Mouse (Mus musculus) midbrain, embryonic 15.5 days (tissue): ENCODE measurements at regions not wholly inside any gene's neighbourhood (a gene's known extent, or its start where the extent isn't known, plus 50 kb on each side); places are given as distances from the start of the nearest gene placed in this dataset.

Experiments
- ATAC-seq: fragments of 200-750 bp; cut with Nextera tagmentation; replicated peaks from 2 replicates; pipeline ENCODE4 v1.8.0; 2017; ENCODE audit warnings: moderate TSS enrichment
- H3K27ac ChIP-seq: fragments of 300-500 bp; sonication (generic); 2 replicates; pipeline ENCODE4 v1.5.1; 2015; ENCODE audit warnings: mild to moderate bottlenecking, inconsistent platforms
- H3K27me3 ChIP-seq: fragments of 300-500 bp; sonication (generic); replicated peaks from 2 replicates; pipeline ENCODE4 v1.6.1; 2015; ENCODE audit warnings: inconsistent platforms
- H3K36me3 ChIP-seq: fragments of 300-500 bp; sonication (generic); replicated peaks from 2 replicates; pipeline ENCODE4 v1.6.1; 2015; ENCODE audit warnings: inconsistent platforms
- H3K4me1 ChIP-seq: fragments of 300-500 bp; sonication (generic); 2 replicates; pipeline ENCODE4 v1.6.1; 2015; ENCODE audit warnings: inconsistent platforms
- H3K4me2 ChIP-seq: fragments of 300-500 bp; sonication (generic); 2 replicates; pipeline ENCODE4 v1.6.1; 2015; ENCODE audit warnings: inconsistent platforms, mild to moderate bottlenecking, moderate library complexity
- H3K4me3 ChIP-seq: fragments of 300-500 bp; sonication (generic); 2 replicates; pipeline ENCODE4 v1.5.1; 2015; ENCODE audit warnings: mild to moderate bottlenecking, inconsistent platforms
- H3K9ac ChIP-seq: fragments of 300-500 bp; sonication (generic); 2 replicates; pipeline ENCODE4 v1.6.1; 2015; ENCODE audit warnings: mild to moderate bottlenecking, inconsistent platforms
- H3K9me3 ChIP-seq: fragments of 300-500 bp; sonication (generic); 2 replicates; pipeline ENCODE4 v1.6.1; 2016; ENCODE audit warnings: inconsistent platforms
- WGBS: fragments of 180-500 bp; shearing (Covaris S2); methylation state at CpG from one replicate; pipeline ENCODE4 v1.1.7; 2015; ENCODE audit warnings: mixed read lengths; 5-methylcytosine and 5-hydroxymethylcytosine counted together

- ATAC-seq = no peak
- H3K4me3 ChIP-seq = no peak overlapping the region
- H3K4me2 ChIP-seq = no peak overlapping the region
- no peak overlapping the region for H3K9ac ChIP-seq
- H3K36me3 ChIP-seq = no peaks in the 10 kb centered on the region
- 89% methylated on average over 2 of the region's 2 CpGs for WGBS
- H3K9me3 ChIP-seq = no peaks in the 10 kb centered on the region
- H3K4me1 ChIP-seq = no peaks in the 10 kb centered on the region
- H3K27me3 ChIP-seq = no peaks in the 10 kb centered on the region
- no peak overlapping the region for H3K27ac ChIP-seq
These were observed 387.5 kb upstream of the Xrcc4 start for GRCm38 (mm10) chr13:90476880-90477279.

GRCm38 (mm10) chr13:90474507-90474906 lies 385.1 kb upstream of the Xrcc4 start:
- Histone ChIP-seq H3K36me3 (no peaks in the 10 kb centered on the region), H3K27me3 (no peaks in the 10 kb centered on the region), H3K4me1 (no peaks in the 10 kb centered on the region), H3K9me3 (no peaks in the 10 kb centered on the region), H3K27ac (no peak overlapping the region), H3K4me2 (no peak overlapping the region), H3K9ac (no peak overlapping the region), H3K4me3 (no peak overlapping the region)
- no peak for ATAC-seq
- 84% methylated on average over 6 of the region's 6 CpGs for WGBS

- Histone ChIP-seq H3K9me3 (no peaks in the 10 kb centered on the region), H3K27me3 (no peaks in the 10 kb centered on the region), H3K27ac (no peak overlapping the region), H3K9ac (no peak overlapping the region), H3K4me1 (no peaks in the 10 kb centered on the region), H3K4me2 (no peak overlapping the region), H3K36me3 (no peaks in the 10 kb centered on the region), H3K4me3 (no peak overlapping the region)
- ATAC-seq = no peak
These were observed 384.6 kb upstream of the Xrcc4 start for GRCm38 (mm10) chr13:90474053-90474452.

GRCm38 (mm10) chr13:90473041-90473825 lies 383.8 kb upstream of the Xrcc4 start:
- Histone ChIP-seq H3K36me3 (no peaks in the 10 kb centered on the region), H3K9ac (no peak overlapping the region), H3K4me3 (no peak overlapping the region), H3K27me3 (no peaks in the 10 kb centered on the region), H3K4me2 (no peak overlapping the region), H3K9me3 (no peaks in the 10 kb centered on the region), H3K27ac (no peak overlapping the region), H3K4me1 (no peaks in the 10 kb centered on the region)
- no peak for ATAC-seq
- WGBS = 83% methylated on average over 8 of the region's 8 CpGs

GRCm38 (mm10) chr13:90466096-90466495 lies 376.7 kb upstream of the Xrcc4 start:
- ATAC-seq = no peak
- Histone ChIP-seq H3K4me2 (no peak overlapping the region), H3K9me3 (no peaks in the 10 kb centered on the region), H3K4me3 (no peak overlapping the region), H3K27ac (no peak overlapping the region), H3K4me1 (no peaks in the 10 kb centered on the region), H3K9ac (no peak overlapping the region), H3K27me3 (no peaks in the 10 kb centered on the region), H3K36me3 (no peaks in the 10 kb centered on the region)
- WGBS = 82% methylated on average over 5 of the region's 5 CpGs

- Histone ChIP-seq H3K4me3 (no peak overlapping the region), H3K36me3 (no peaks in the 10 kb centered on the region), H3K9me3 (no peaks in the 10 kb centered on the region), H3K4me2 (no peak overlapping the region), H3K4me1 (no peaks in the 10 kb centered on the region), H3K27me3 (no peaks in the 10 kb centered on the region), H3K9ac (no peak overlapping the region), H3K27ac (no peak overlapping the region)
- ATAC-seq = no peak
- 87% methylated on average over 2 of the region's 2 CpGs for WGBS
These were observed 374.6 kb upstream of the Xrcc4 start for GRCm38 (mm10) chr13:90464051-90464450.

- no peak for ATAC-seq
- Histone ChIP-seq H3K4me3 (no peak overlapping the region), H3K4me1 (no peaks in the 10 kb centered on the region), H3K4me2 (no peak overlapping the region), H3K9me3 (no peaks in the 10 kb centered on the region), H3K27me3 (no peaks in the 10 kb centered on the region), H3K36me3 (no peaks in the 10 kb centered on the region), H3K27ac (no peak overlapping the region), H3K9ac (no peak overlapping the region)
- 82% methylated on average over 2 of the region's 2 CpGs for WGBS
These were observed 374.0 kb upstream of the Xrcc4 start for GRCm38 (mm10) chr13:90463381-90463780.

- no peaks in the 10 kb centered on the region for H3K36me3 ChIP-seq
- no peaks in the 10 kb centered on the region for H3K9me3 ChIP-seq
- H3K9ac ChIP-seq = no peak overlapping the region
- no peaks in the 10 kb centered on the region for H3K4me1 ChIP-seq
- ATAC-seq = no peak
- no peak overlapping the region for H3K27ac ChIP-seq
- H3K27me3 ChIP-seq = no peaks in the 10 kb centered on the region
- H3K4me2 ChIP-seq = no peak overlapping the region
- no peak overlapping the region for H3K4me3 ChIP-seq
These were observed 365.2 kb upstream of the Xrcc4 start for GRCm38 (mm10) chr13:90454631-90455030.

GRCm38 (mm10) chr13:90426901-90427300 lies 337.5 kb upstream of the Xrcc4 start:
- no peak overlapping the region for H3K9ac ChIP-seq
- H3K4me2 ChIP-seq = no peak overlapping the region
- H3K36me3 ChIP-seq = no peaks in the 10 kb centered on the region
- ATAC-seq = no peak
- no peaks in the 10 kb centered on the region for H3K4me1 ChIP-seq
- H3K27ac ChIP-seq = no peak overlapping the region
- 89% methylated on average over 3 of the region's 3 CpGs for WGBS
- H3K27me3 ChIP-seq = no peaks in the 10 kb centered on the region
- H3K9me3 ChIP-seq = no peaks in the 10 kb centered on the region
- no peak overlapping the region for H3K4me3 ChIP-seq

GRCm38 (mm10) chr13:90425379-90425778 lies 336.0 kb upstream of the Xrcc4 start:
- H3K27me3 ChIP-seq = no peaks in the 10 kb centered on the region
- H3K4me3 ChIP-seq = no peak overlapping the region
- no peaks in the 10 kb centered on the region for H3K9me3 ChIP-seq
- no peak for ATAC-seq
- H3K27ac ChIP-seq = no peak overlapping the region
- H3K4me1 ChIP-seq = no peaks in the 10 kb centered on the region
- no peak overlapping the region for H3K9ac ChIP-seq
- 75% methylated on average over 1 of the region's 1 CpGs for WGBS
- H3K36me3 ChIP-seq = no peaks in the 10 kb centered on the region
- no peak overlapping the region for H3K4me2 ChIP-seq

- 89% methylated on average over 5 of the region's 5 CpGs for WGBS
These were observed 335.1 kb upstream of the Xrcc4 start for GRCm38 (mm10) chr13:90424541-90424940.

GRCm38 (mm10) chr13:90420966-90421365 lies 331.6 kb upstream of the Xrcc4 start:
- H3K27ac ChIP-seq = no peak overlapping the region
- WGBS = 47% methylated on average over 4 of the region's 4 CpGs
- H3K36me3 ChIP-seq = no peaks in the 10 kb centered on the region
- no peak overlapping the region for H3K9ac ChIP-seq
- H3K4me3 ChIP-seq = no peak overlapping the region
- H3K4me1 ChIP-seq = no peaks in the 10 kb centered on the region
- H3K9me3 ChIP-seq = no peaks in the 10 kb centered on the region
- H3K27me3 ChIP-seq = no peaks in the 10 kb centered on the region
- H3K4me2 ChIP-seq = no peak overlapping the region
- no peak for ATAC-seq

More at GRCm38 (mm10) chr13:90424541-90424940, 335.1 kb upstream of the Xrcc4 start:
- no peak overlapping the region for H3K4me3 ChIP-seq
- H3K27ac ChIP-seq = no peak overlapping the region
- H3K4me1 ChIP-seq = no peaks in the 10 kb centered on the region
- H3K9ac ChIP-seq = no peak overlapping the region
- no peaks in the 10 kb centered on the region for H3K9me3 ChIP-seq
- no peak overlapping the region for H3K4me2 ChIP-seq
- no peaks in the 10 kb centered on the region for H3K27me3 ChIP-seq
- H3K36me3 ChIP-seq = no peaks in the 10 kb centered on the region
- no peak for ATAC-seq

- Histone ChIP-seq H3K9ac (no peak overlapping the region), H3K9me3 (no peaks in the 10 kb centered on the region), H3K36me3 (no peaks in the 10 kb centered on the region), H3K4me3 (no peak overlapping the region), H3K4me2 (no peak overlapping the region), H3K27me3 (no peaks in the 10 kb centered on the region), H3K27ac (no peak overlapping the region), H3K4me1 (no peaks in the 10 kb centered on the region)
- 94% methylated on average over 4 of the region's 4 CpGs for WGBS
- ATAC-seq = no peak
These were observed 315.0 kb upstream of the Xrcc4 start for GRCm38 (mm10) chr13:90404392-90404791.
